Mouse (Mus musculus): ENCODE data around the gene Tcf20.

DNA sequence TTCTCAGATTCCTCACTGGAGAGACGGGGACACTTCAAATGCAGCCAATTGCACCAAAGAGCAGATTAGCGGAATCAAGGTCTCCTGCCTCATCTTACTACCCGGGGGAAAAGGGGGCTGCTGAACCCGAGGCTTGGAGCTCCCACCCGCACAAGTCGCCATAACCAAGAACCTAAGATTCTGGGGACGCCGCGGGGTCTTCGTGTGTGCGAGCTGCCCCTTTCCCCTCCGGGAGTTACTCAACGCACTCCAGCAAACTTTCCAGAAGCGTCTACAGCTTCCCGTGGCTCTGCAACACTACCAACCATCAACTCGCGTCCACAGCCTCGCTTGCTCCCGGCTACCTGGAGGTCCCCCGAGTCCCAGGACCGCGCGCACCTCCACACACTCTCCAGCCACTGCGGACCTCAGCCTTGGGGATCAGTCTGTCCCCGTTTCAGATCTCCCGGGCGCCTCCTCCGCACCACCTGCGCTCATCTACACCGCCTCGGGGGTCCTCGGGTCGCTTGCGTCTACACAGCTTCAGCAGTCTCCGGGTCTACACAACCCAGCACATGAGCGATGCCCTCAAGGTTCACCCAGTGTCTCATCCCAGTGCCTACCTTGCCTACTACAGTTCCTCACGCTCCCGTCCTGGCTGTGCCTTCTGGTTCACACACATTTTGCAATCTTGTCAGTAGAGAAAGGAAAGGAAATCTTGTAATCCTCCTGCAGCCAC, 499 bp downstream of the Tcf20 start:
- TF ChIP-seq POLR2AphosphoS2 (IDR thresholded peaks at IDR 0.05; ENCODE audit: insufficient read length, low read depth): no peak
- no peak for TF ChIP-seq POLR2A (IDR thresholded peaks at IDR 0.05; ENCODE audit: insufficient read length, low read depth)
- TF ChIP-seq MAX (IDR thresholded peaks at IDR 0.05; ENCODE audit: low read depth): no peak
- TF ChIP-seq MYOD1 (IDR thresholded peaks at IDR 0.05; ENCODE audit: control insufficient read depth in 1 of 3, insufficient read length in 2 of 3, low read depth in 2 of 3): no peak
- no peak for TF ChIP-seq TCF12 (IDR thresholded peaks at IDR 0.05; ENCODE audit: insufficient read depth, poor library complexity, severe bottlenecking)
- no peak for TF ChIP-seq E2F4 (IDR thresholded peaks at IDR 0.05; ENCODE audit: insufficient read depth)
- no peak for TF ChIP-seq USF1 (IDR thresholded peaks at IDR 0.05; ENCODE audit: low read depth)
- no peak for TF ChIP-seq REST (IDR thresholded peaks at IDR 0.05; ENCODE audit: insufficient read depth, insufficient read length)
- TF ChIP-seq MYOG (IDR thresholded peaks at IDR 0.05; ENCODE audit: control insufficient read depth in 1 of 3, insufficient read depth in 1 of 3, insufficient read length in 2 of 3, low read depth in 2 of 3): peak in 2 of 3 experiments; percentile 9 to 14
- no peak for TF ChIP-seq CEBPB (IDR thresholded peaks at IDR 0.05; ENCODE audit: insufficient read depth, poor library complexity, severe bottlenecking)

All from myocyte (in vitro differentiated cells).